Mouse (Mus musculus) liver, embryonic 14.5 days (tissue): ENCODE measurements around the gene Hbb-bs.
A peak's percentile ranks its signal among the peaks of the same experiment; 100 is the strongest.
"Not testable (repeated sequence)": the region's sequence is repeated elsewhere in the genome, so short reads cannot be mapped to it uniquely, and the experiment has no call there.

Experiments used
- CTCF ChIP-seq: IDR thresholded peaks from 2 replicates; pipeline ENCODE4 v1.5.1; 2016; ENCODE audit warnings: antibody characterized with exemption, low read depth, control low read depth
- EP300 ChIP-seq: IDR thresholded peaks from 2 replicates; pipeline ENCODE4 v1.6.1; 2016; ENCODE audit warnings: antibody characterized with exemption, low read depth

GRCm38 (mm10) chr7:103808120-103808519, 19.8 kb downstream of the Hbb-bs start:
- not testable (repeated sequence) for TF ChIP-seq CTCF
- TF ChIP-seq EP300 = peak; percentile 65
